Mouse (Mus musculus) testis, postnatal 14 days (tissue): ENCODE results near the gene Hnmt.
"Not testable (repeated sequence)": the region's sequence is repeated elsewhere in the genome, so short reads cannot be mapped to it uniquely, and the experiment has no call there.

Experiments used
- DNase-seq: peaks from one replicate; pipeline ENCODE4 v3.0.0; 2021; ENCODE audit warnings: low spot score

Hnmt gene

GRCm38 (mm10) chr2:24049344-24049990 lies at the start of gene Hnmt:
Hnmt (minus strand) TSS chr2:24049394.
- DNase-seq, result no peak

GRCm38 (mm10) chr2:24096495-24096894 lies 47.3 kb upstream of the Hnmt start, which contains the start of gene Tbpl2:
Tbpl2 (minus strand) TSS chr2:24096595.
- no peak for DNase-seq

- no peak for DNase-seq
These were observed 41.7 kb upstream of the Hnmt start for GRCm38 (mm10) chr2:24090921-24091320.

- DNase-seq, result no peak
These were observed 1.3 kb upstream of the Hnmt start for GRCm38 (mm10) chr2:24050459-24050858.

GRCm38 (mm10) chr2:24048480-24049097 lies 605 bp downstream of the Hnmt start:
- peak; percentile 47 for DNase-seq

DNA sequence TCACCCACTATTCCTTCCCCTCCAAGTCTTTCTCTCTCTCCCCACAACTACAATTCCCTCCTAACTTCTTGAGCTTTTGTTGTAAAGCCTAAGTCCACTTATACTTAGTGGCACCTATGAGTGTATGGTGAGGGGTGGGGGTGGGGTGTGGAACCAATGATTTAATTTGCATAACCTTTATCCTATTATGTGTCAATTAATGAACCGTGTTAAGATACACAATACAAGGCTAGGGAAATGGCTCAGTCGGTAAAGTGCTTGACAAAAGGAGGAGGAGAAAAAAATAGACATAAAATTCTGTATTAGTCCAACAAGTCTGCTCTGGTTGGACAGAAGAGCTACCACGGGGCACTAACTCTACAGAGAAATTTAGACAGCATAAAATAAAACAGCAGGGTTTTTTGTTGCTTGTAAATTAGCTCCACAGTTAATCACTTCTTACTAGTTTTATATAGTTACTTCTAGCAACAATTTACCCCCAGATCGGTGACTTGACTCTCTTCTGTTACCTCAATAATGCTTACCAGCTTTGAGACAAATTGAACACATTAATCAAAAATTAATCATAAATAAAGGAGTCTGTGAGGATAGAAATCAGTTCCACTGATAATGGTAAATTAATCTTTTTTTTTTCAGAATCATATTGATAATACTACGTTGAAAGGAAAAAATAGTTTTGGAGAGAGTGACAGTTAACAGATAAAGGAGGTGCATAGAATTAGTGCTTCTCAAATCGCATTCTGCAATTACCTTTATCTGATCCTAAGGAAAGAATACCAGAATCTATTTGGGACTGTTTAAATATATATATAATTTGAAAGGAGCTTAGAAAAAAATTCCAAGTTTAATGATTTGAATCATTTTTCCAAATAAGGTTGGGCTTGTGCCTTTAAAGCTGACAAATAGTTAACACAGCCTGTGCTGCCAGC lies 1.4 kb downstream of the Hnmt start:
- no peak for DNase-seq

DNA sequence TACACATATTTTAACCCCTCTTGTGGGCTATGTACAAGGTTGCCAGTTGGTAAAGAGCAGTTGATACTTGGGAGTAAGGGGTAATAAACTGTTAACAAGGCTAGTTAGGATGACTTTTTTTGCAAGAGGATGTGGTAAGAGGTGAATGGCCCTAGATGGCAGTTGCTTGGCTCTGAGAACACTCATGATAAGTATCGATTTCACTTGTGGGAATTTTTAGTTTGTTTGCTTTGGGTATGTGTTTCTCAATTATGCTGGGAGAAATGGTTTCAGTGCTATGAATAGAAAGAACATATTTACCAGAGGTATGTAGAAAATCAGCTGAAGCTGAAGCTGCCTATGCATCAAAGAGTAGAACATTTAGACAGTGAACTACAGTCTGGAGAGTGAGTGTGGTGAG lies 6.3 kb downstream of the Hnmt start:
- DNase-seq, result no peak

- DNase-seq, result no peak
These were observed 8.7 kb downstream of the Hnmt start for GRCm38 (mm10) chr2:24040531-24040930.

- DNase-seq, result not testable (repeated sequence)
These were observed 29.8 kb downstream of the Hnmt start for GRCm38 (mm10) chr2:24019386-24019785.

GRCm38 (mm10) chr2:24018966-24019365 lies 30.2 kb downstream of the Hnmt start:
- DNase-seq, result no peak

DNA sequence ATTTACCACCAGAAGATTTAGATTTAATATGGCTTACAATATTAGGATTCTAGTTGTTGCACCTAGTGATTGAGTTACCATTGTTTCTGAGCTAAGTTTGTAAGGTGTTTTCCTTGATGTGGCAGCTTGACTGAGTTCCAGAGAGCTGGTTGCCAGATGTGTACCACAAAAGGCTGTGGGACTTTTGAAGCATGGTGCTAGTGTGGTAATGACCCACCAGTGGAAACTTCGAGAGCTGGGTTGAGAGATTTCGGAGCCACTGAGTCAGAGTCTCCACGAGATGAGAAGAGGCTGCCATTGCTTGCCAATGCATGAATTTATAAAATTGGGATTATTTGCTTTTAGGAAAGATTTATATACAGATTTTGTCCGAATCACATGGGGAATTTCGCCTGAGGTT lies 34.2 kb downstream of the Hnmt start:
- no peak for DNase-seq

DNA sequence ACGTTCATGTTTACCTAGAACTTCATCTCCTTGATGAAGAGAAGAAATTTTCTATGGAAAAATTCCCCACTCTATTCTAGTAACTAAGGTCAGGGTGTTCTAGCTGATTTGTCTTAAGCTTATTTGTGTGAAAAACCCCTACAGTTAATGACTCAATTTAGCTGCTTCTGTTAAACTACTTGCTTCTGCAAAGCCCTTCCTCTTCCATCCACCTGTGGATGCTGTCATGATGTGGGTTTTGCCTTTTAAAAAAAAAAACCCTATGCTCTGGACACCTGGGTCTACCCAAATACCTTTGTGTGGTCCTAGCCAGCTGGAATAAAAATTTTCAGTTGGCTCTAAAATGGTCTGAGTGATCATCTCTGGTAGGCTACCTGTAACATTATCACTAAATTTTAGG lies 49.9 kb downstream of the Hnmt start:
- no peak for DNase-seq

- DNase-seq, result no peak
These were observed 50.4 kb downstream of the Hnmt start for GRCm38 (mm10) chr2:23998836-23999235.

- no peak for DNase-seq
These were observed 52.4 kb downstream of the Hnmt start for GRCm38 (mm10) chr2:23996830-23997229.

GRCm38 (mm10) chr2:23990034-23990573 lies 59.1 kb downstream of the Hnmt start:
- not testable (repeated sequence) for DNase-seq

DNA sequence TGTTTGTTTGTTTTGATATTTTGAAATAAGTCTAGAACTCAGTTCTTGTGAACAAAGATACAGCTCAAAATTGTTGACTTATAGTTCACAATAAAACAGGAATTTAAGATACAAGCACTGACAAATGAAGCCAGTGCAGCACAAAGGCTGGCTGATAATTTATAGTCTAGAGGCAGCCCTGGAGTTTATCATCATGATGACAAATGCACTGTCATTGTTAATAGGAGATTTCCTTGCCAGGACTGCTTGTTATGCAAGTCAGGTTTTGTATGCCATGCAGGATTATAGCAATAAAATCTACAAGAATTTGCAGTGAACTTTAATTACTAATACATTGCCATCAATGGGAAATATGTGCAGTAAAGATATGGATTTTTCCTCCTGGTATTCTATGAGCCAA lies 61.9 kb downstream of the Hnmt start:
- no peak for DNase-seq

GRCm38 (mm10) chr2:23983343-23983742 lies 65.9 kb downstream of the Hnmt start:
- no peak for DNase-seq

GRCm38 (mm10) chr2:23982860-23983259 lies 66.3 kb downstream of the Hnmt start:
- DNase-seq, result no peak

DNA sequence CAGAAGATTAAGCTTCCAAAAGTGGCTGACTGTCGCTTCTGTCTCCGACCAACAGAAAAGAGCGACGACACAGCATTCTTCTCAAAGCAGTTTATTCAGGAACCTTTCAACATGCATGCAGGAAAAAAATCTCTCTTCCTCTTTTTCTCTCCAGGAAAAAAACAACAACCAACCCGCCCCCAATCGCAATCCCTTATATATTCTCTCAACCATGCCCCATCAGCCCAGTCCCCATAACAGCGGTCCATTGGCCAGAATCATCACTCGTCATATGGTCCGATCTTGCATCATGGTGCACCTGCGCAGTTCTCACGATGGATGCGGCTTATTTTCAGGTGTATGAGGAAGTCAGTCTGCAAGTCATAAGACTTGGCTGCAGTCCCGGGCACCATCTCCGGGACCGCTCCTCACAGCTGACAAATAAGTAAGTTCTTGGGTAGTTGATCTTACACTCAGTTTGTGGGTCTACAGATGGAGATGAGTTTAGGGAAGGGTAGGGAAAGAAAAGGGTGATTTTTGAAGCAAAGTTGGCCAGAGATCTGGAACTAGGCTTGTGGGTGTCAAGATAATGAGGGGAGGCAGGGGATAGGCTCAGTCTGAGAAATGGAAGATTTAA lies 88.4 kb downstream of the Hnmt start:
- DNase-seq, result not testable (repeated sequence)
